Mouse (Mus musculus) right cerebral cortex, postnatal 25 days (tissue): ENCODE data around the gene Dand5.

Experiments used
- DNase-seq: peaks from one replicate; pipeline ENCODE4 v3.0.0; 2022

Dand5 gene

GRCm38 (mm10) chr8:84798446-84799135 is 24.0 kb downstream of the Dand5 start:
- DNase-seq, result peak; percentile 39

DNA sequence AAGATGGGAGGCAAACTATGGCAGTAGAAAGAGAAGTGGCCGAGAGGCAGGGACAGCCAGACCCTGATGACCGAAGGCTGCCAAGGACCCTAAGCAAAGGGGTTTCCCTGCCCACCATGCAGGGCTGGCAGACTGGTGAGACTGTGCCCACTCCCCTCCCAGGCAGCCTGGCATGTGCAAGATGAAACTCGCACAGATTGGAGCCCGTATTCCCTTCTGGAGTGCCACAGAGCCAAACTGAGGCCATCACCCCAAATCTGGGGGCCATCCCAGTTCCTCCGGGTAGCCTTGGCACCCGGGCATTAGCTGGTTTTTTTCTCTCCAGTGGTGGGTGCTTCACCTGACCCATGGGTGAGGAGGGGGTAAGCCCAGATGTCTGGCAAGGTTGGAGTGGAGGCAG is 24.7 kb downstream of the Dand5 start:
- DNase-seq, result peak; percentile 36

GRCm38 (mm10) chr8:84797256-84797797 is 25.3 kb downstream of the Dand5 start:
- DNase-seq, result no peak

DNA sequence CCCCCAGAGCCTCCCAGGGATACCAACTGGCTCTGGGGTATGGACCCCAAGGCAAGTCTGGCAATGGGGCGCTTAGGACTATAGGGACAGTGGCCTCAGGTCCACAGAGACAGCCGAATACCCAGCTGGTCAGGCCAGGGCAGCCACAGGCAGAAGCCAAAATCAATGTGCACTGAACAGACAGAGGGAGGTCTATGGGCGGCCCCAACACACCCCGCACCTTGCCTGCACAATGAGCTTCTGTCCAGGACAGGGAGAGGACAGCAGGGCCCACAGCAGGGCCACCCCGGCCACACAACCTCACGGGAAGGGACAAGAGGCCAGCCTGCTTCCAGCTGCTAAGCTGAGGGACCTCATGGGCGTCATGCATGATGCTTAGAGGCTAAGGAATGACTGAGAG is 28.1 kb downstream of the Dand5 start:
- peak; percentile 56 for DNase-seq

GRCm38 (mm10) chr8:84793791-84794485 is 28.7 kb downstream of the Dand5 start:
- DNase-seq, result peak; percentile 75

DNA sequence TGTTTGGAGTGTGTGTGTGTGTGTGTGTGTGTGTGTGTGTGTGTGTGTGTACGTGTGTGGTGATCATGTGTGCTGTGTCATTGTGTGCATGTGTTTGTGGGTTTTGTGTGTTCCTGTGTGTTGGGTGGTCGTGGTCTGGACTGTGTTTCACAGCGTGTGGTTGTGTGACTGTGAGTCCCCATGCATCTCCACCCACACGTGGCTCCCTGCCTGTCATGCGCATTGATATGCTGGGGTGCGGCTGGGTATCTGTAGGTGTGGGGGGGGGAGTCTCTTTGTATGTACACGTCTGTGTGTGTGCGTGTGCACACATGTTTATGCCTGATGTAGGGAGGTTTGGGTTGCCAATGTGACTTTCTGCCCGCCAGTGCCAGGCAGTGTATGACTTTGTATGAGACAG is 29.5 kb downstream of the Dand5 start:
- DNase-seq, result peak; percentile 59

DNA sequence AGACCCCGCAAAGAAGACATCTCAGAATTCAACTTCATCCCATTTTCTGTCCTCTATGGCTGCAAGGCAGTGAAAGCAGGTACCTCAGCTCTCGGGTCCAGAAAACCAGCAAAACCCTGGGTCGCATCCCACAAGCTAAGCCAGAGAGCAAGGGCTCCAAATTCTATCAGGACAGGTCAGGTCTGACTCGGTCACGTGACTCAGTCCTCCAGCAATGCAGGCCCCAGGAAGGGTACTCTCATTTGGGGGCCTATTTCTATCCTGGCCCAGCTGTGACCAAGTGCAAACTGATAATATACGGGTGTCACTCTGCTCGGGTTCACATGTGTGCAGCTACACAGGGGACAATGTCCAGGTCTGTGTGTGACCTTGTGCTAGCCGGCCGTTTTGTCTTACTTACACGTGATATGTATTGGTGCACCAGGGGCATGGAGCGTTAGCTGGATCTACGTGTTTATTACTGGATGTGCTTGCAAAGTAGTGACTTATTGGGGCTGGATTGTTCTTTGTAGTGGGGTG is 30.1 kb downstream of the Dand5 start:
- DNase-seq, result no peak

- no peak for DNase-seq
Measured at GRCm38 (mm10) chr8:84790537-84790936, 32.1 kb downstream of the Dand5 start.

- DNase-seq, result peak; percentile 52
Measured at GRCm38 (mm10) chr8:84789855-84790486, 32.7 kb downstream of the Dand5 start.

- DNase-seq, result no peak
Measured at GRCm38 (mm10) chr8:84789345-84789744, 33.3 kb downstream of the Dand5 start.

- peak; percentile 42 for DNase-seq
Measured at GRCm38 (mm10) chr8:84788896-84789295, 33.7 kb downstream of the Dand5 start.

DNA sequence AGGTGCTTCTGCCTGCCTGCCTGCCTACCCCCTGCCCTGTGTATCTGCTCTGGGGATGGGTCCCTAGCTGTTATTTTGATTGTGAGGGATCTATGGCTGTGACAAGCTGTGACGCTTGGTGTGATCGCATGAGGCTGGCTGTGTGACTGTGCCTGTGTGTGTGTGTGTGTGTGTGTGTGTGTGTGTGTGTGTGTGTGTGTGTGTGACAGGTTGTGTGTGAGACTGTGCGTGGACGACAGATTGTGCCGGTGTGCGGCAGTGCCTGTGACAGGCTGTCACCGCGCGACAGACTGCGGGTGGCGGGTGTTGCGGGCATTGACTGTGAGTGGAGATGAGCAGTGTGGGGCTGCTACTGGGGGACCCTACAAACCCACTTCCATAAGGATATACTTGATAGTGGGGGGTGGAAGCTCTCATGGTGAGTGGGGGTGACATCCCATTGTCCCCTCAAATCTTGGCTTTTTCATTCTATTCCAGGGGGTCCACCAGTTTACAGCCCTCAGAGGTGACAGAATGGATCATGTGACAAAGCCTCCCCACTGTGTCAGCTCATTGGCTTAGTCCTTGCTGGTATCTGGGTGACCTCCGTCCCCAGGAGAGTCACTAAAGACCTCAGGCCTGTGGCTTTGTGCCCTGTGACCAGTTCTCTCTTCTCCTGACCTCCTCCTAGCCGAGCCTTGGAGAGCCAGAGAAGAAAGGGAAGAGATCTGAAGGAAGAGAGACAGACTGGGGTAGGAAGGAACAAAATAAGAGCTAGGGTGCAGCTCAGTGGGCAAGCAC is 34.9 kb downstream of the Dand5 start:
- peak; percentile 39 for DNase-seq

DNA sequence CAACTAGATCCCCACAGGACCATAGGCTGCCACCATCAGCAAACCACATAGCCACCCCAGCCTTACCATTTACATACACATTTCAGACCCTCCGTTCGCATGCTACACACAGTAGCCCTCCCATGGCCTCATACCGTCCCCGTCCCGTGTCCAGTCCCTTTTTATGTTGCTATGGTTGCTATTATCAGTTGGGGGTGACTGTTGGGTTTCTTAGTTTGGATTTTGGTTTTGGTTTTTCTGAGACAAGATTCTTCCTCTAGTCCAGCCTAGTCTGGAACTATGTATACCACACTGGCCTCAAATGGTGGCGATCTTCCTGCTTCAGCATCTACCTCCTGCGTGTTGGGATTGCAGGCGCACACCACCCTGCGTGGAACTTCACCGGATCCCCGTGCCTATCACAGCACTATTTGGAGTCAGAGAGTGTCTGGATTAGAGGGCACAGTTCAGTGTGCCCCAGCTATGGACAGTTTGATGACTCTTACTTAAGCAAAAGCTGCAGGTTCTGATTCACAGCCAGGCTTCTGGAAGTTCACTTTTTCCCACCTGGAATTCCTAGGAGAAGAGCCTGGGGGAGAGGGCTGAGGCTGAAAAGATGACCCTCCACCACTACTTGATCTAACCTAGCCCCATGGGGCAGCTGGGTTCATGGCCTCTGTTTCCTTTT is 35.7 kb downstream of the Dand5 start:
- DNase-seq, result no peak

GRCm38 (mm10) chr8:84785756-84786677 is 36.6 kb downstream of the Dand5 start:
- peak; percentile 58 for DNase-seq

DNA sequence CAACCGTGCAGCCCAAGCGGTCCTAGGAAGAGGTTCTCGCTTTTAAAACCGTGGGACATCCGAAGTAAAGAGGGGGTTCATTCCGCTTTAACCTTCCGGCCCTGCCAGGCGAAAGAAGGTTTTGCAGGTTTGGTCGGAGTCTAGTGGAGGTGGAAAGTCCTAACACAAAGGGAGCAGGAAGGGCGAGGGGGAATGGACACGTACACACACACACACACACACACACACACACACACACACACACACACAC is 37.2 kb downstream of the Dand5 start:
- DNase-seq, result no peak

DNA sequence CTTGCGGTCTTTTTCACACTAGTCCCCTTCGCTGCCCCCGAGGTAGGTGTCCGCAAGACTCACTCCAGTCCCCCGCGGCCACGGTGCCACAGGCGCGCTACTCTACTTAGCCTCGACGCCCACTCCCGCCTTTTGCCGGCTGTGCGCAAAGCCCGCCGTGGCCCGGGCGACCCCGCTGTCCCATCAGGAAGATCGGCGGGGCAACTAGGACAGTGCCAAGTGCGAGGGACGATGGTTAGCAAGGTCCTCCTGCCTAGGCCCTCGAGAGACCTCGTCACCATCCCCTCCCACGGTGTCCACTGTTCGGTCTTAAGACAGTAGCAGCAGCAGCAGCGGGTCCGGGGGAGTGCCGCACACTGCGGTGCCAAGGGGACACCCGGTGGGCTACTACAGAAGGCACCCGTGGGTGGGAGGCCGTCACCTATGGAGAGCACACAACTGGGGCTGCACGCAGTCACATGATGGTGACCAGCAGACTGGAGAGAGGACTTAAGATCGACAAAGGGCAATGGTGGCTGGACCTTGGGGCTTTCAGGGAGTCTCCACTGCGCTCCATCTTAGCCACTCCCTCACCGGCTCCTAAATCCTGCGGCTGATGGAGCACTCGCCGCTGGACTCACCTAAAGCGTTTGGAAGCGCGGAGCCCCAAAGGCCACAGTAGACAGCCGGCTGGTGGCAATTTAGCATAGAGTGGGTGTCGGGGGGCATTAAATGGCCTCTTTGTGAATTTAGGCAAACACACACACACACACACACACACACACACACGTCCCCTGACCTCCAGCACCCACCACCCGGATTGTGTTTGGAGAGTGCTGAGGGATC is 37.7 kb downstream of the Dand5 start:
- DNase-seq, result peak; percentile 38

- DNase-seq, result peak; percentile 38
Measured at GRCm38 (mm10) chr8:84783919-84784581, 38.6 kb downstream of the Dand5 start.

- DNase-seq, result peak; percentile 13
Measured at GRCm38 (mm10) chr8:84783198-84783918, 39.3 kb downstream of the Dand5 start.

- DNase-seq, result peak; percentile 24
Measured at GRCm38 (mm10) chr8:84782680-84783079, 39.9 kb downstream of the Dand5 start.
